Mouse (Mus musculus) erythroblast, embryonic 14.5 days (primary cell): Measurements from ENCODE around the gene Acat3.

Experiments used
- GATA1 ChIP-seq: IDR thresholded peaks from 2 replicates; pipeline ENCODE4 v1.6.1; 2012; ENCODE audit warnings: low read length, inconsistent platforms, mixed read lengths
- TAL1 ChIP-seq: IDR thresholded peaks from 3 replicates; pipeline ENCODE4 v1.6.1; 2012; ENCODE audit warnings: low read length, inconsistent platforms, mixed read lengths

DNA sequence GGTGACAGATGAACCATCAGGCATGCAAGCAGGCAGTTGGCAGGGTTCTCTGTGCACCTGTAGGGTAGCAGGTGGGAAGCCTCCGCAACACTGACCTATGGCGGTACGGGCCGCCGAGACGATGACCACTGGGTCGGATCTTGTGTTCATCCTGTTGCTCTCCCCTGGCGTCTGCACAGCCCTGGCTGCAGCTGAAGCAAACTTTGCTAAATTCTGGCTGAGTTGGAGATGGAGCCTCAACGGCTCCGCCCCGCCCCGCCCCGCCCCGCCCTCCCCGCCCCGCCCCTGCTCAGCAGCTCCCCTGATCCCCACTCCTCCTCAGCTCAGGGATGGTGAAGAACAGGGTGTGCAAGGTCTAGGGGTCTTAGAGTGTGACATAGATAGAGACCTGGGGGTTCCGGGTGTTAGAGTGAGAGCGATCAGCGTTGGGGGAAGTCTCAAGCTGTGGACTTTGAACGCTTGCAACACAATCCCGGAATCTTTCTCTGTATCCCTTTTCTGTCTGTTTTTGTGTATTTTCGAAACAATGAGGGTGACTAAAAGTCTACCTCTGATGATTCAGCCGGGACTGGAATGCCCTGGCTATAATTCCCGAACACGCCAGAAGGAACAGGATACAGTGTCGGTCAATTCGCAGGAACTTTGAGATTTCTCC is at the start of gene Acat3:
- TF ChIP-seq GATA1, result no peak
- no peak for TF ChIP-seq TAL1
